Mouse (Mus musculus) midbrain, postnatal 0 days (tissue): ENCODE data around the gene Pbld1. TPM values are rescaled to one million over a fixed set of nuclear protein-coding genes. Genes with fewer than 3 reads are reported as not detected.

Experiments
- ATAC-seq: fragments of 200-750 bp; cut with Nextera tagmentation; 2 replicates; pipeline ENCODE4 v1.8.0; 2017; ENCODE audit warnings: moderate number of reproducible peaks, mild to moderate bottlenecking, moderate TSS enrichment, moderate library complexity; ENCODE audit not compliant: low FRiP score
- DNase-seq: peaks from one replicate; pipeline ENCODE4 v3.0.0-alpha.2; 2015; ENCODE audit warnings: low spot score
- H3K27ac ChIP-seq: fragments of 300-500 bp; sonication (generic); 2 replicates; pipeline ENCODE4 v1.5.1; 2014; ENCODE audit warnings: low read depth, mild to moderate bottlenecking, low read length, mixed read lengths
- H3K27me3 ChIP-seq: fragments of 300-500 bp; sonication (generic); 2 replicates; pipeline ENCODE4 v1.6.1; 2014; ENCODE audit warnings: low read length, control low read depth, mixed read lengths; ENCODE audit not compliant: insufficient read depth
- H3K36me3 ChIP-seq: fragments of 300-500 bp; sonication (generic); 2 replicates; pipeline ENCODE4 v1.6.1; 2014; ENCODE audit warnings: low read length, control low read depth, mixed read lengths; ENCODE audit not compliant: insufficient read depth
- H3K4me1 ChIP-seq: fragments of 300-500 bp; sonication (generic); 2 replicates; pipeline ENCODE4 v1.6.1; 2014; ENCODE audit warnings: mild to moderate bottlenecking, control low read depth, antibody characterized with exemption, low read length, mixed read lengths; ENCODE audit not compliant: insufficient read depth
- H3K4me2 ChIP-seq: fragments of 300-500 bp; sonication (generic); 2 replicates; pipeline ENCODE4 v1.6.1; 2014; ENCODE audit warnings: low read depth, mild to moderate bottlenecking, low read length, mixed read lengths; ENCODE audit not compliant: poor library complexity, severe bottlenecking
- H3K4me3 ChIP-seq: fragments of 300-500 bp; sonication (generic); 2 replicates; pipeline ENCODE4 v1.5.1; 2014; ENCODE audit warnings: low read depth, mild to moderate bottlenecking, low read length, moderate library complexity
- H3K9ac ChIP-seq: fragments of 300-500 bp; sonication (generic); replicated peaks from 2 replicates; pipeline ENCODE4 v1.6.1; 2014; ENCODE audit warnings: mild to moderate bottlenecking, low read length, moderate library complexity, mixed read lengths; ENCODE audit not compliant: poor library complexity, severe bottlenecking
- H3K9me3 ChIP-seq: fragments of 300-500 bp; sonication (generic); 2 replicates; pipeline ENCODE4 v1.6.1; 2016; ENCODE audit warnings: low read length, control low read depth
- CTCF ChIP-seq: IDR thresholded peaks from 2 replicates; pipeline ENCODE4 v1.5.1; 2016; ENCODE audit warnings: antibody characterized with exemption, mild to moderate bottlenecking
- WGBS: fragments of 180-500 bp; shearing (Covaris S2); extraction: QIAGEN DNeasy Blood & Tissue Kit; methylation state at CpG from one replicate; pipeline ENCODE4 v1.1.7; 2014; 5-methylcytosine and 5-hydroxymethylcytosine counted together
- polyA plus RNA-seq: library from polyadenylated mRNA; unstranded; fragments of >200 nt; fragmentation: Nextera tagmentation; extraction: Ambion mirVana; gene quantifications from 2 replicates; pipeline ENCODE4 v1.2.1, GENCODE M21; 2015
- total RNA-seq: library from RNA; depleted of rRNA; stranded (reverse); fragments of >200 nt; gene quantifications from 2 replicates; pipeline ENCODE4 v1.2.3, GENCODE M21; 2014

The Pbld1 gene
- total and polyA plus RNA-seq, 2 experiments from 2014 or later: 0.59 TPM; not detected in 1

DNA sequence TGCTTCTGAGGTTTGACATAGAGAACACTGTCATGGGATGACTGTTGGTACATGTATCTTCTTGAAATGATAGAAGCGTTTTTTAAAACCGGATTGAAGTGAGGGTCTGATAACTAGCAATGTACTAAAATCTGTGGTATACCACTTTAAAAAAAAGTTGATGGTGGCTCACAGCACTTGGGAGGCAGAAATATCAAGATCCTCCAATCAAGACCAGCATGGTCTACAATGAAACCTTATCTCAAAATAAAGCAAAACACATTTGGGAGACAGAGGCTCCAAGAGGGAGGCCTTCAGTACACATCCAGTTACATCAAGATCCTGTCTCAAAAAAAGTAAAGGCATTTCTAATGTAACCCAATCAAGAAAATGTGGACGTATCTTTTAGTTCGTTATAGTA is 38.3 kb upstream of the Pbld1 start:
- DNase-seq (no peak), ATAC-seq (no peak)
- Histone ChIP-seq H3K9me3 (no peaks in the 10 kb centered on the region), H3K4me2 (peak overlapping the region; percentile 46), H3K27ac (no peak overlapping the region), H3K4me3 (peak overlapping the region; percentile 97), H3K9ac (peak overlapping the region; percentile 48; the same call in 1 of the 2 replicates), H3K36me3 (peaks cover 4% of the 10 kb centered on the region; the same call in 1 of the 2 replicates), H3K27me3 (no peaks in the 10 kb centered on the region), H3K4me1 (no peaks in the 10 kb centered on the region; the same call in 1 of the 2 replicates)
- 24% methylated on average over 4 of the region's 4 CpGs for WGBS
- TF ChIP-seq CTCF: no peak

DNA sequence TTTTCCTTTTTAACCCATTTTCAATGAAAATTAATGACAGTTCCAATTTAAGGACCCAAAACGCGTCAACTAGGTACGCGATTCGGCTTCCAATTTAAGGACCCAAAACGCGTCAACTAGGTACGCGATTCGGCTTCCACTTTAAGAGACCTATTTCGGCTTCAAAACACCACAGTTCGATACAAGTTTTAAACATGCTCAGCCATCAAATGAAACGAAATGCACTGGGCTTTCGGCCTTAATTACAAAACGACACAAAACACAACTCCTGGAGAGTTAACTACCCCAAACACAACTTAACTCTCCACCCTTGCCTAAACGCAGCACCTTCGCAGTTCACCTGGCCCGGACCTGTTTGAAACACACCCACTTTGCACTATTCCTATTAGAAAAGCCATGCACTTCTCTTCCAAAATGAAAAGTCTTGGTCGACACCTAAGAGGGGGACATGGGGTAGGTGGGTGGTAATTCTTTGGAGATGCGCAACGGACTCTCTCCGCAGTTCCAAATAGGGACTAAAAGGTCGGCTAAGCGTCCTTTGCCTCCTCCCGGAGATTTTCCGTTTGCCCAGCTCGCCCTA is 37.3 kb upstream of the Pbld1 start:
- Histone ChIP-seq H3K4me1 (peaks cover 2% of the 10 kb centered on the region; the same call in 1 of the 2 replicates), H3K36me3 (no peaks in the 10 kb centered on the region), H3K9ac (peak overlapping the region; percentile 98), H3K27ac (peak overlapping the region; percentile 100), H3K27me3 (no peaks in the 10 kb centered on the region), H3K4me2 (peak overlapping the region; percentile 46), H3K4me3 (peak overlapping the region; percentile 97), H3K9me3 (no peaks in the 10 kb centered on the region)
- under 1% methylated on average over 27 of the region's 27 CpGs for WGBS
- ATAC-seq (no peak), DNase-seq (no peak)
- TF ChIP-seq CTCF: no peak

DNA sequence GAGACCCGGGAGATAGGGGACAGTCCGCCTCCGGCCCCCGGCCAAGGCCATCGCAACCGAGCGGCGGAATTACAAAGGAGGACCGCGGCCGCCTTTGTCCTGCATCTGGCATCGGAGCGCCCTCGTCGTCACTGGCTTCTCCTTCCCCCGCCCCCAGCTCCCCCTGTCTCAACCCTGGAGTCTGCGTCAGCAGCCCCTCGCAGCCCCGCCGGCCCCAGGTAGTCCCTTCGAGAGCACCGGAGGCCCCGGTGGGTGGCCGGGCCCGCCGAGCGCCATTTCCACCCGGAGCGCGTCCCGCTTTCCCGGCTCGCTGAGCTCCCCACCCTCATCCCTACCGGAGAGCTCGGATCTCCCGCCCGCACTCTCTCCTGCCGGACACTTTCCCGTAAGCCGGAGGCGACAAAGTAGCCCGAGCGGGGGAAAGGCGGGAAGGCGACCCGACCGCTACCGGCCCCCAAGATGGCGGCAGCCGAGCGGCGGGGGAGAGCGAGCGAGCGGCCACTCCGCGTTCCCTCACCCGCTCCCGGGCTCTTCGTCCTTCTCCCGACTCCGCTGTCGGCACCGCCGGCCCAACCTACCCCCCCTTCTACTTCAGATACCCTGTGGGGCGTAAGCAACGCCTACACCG is 36.7 kb upstream of the Pbld1 start:
- Histone ChIP-seq H3K9ac (peak overlapping the region; percentile 98), H3K27me3 (no peaks in the 10 kb centered on the region), H3K27ac (peak overlapping the region; percentile 100), H3K4me1 (peaks cover 4% of the 10 kb centered on the region; the same call in 1 of the 2 replicates), H3K9me3 (no peaks in the 10 kb centered on the region), H3K4me3 (peak overlapping the region; percentile 97), H3K36me3 (no peaks in the 10 kb centered on the region), H3K4me2 (peak overlapping the region; percentile 46)
- ATAC-seq (peak; percentile 33), DNase-seq (peak; percentile 70)
- TF ChIP-seq CTCF: no peak
- under 1% methylated on average over 51 of the region's 68 CpGs for WGBS

DNA sequence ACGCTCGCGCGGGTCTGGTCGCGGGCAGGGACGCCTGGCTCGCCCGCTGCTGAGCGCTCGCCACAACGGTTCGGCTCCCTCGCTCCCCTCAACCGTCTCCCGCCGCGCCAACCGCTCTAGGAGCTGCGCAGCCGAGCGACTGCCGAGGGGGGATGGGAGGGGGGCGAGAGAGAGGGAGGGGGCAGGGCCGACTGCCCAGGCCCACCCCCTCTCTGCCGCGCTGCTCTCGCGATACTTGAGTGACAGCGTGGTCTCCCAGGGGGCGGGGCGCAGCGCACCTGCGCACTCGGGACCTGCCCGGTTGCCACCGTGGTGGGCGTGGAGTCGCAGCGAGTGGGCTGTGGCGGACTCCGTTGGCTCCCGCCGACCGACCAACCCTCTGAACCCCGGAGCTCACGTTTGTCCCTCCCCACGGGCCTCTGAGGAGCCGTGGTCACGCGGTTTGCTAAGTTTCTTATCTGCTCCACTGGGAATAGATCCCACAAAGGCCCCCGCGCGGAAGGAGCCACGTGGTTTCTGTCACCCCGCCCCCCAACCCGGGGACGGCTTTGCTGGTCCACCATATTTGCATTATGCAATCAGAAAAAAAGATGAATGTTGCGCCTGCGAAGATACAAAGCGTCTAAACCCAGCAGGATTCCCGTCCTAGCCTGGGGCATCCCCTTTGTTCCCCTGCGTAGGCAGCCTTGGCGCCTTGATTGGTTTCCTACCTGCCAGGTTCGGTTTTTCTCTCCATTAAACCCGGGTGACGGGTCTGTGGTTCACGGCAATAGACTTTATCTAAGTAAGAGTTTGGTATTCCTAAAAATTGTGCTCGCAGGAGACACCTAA is 36.0 kb upstream of the Pbld1 start, which contains the start of the genes Hnrnph3 and Pbld2:
Gene Hnrnph3, minus strand, starts transcription at position 469 of the 831 bp plus-strand sequence.
Gene Pbld2, plus strand, starts transcription at position 567 of the 831 bp plus-strand sequence.
- Histone ChIP-seq H3K36me3 (no peaks in the 10 kb centered on the region), H3K9ac (peak within 1 kb of the TSS; percentile 98), H3K4me1 (peaks cover 4% of the 10 kb centered on the region; the same call in 1 of the 2 replicates), H3K4me2 (peak within 1 kb of the TSS; percentile 58), H3K27ac (peak within 1 kb of the TSS; percentile 100), H3K27me3 (no peaks in the 10 kb centered on the region), H3K9me3 (no peaks in the 10 kb centered on the region), H3K4me3 (peak within 1 kb of the TSS; percentile 97)
- DNase-seq (peak; percentile 98), ATAC-seq (peak; percentile 96)
- no peak for TF ChIP-seq CTCF
- 1% methylated on average over 53 of the region's 69 CpGs for WGBS

DNA sequence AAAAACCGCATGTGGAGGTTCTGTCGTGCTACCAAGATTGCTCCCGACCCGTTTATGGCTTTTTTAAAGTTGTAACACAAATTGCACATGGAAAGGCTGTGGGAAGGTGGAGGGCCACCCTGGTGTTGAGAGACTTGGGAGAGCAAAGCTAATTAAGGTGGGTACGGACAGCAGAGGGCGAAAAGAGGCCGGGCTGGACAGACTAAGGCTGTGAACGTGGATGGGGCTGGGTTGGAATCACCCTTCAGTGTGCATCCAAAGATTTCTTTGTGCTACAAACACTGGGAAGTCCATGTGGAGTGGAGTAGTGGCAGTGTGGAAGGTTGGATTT is 35.4 kb upstream of the Pbld1 start:
- Histone ChIP-seq H3K36me3 (no peaks in the 10 kb centered on the region), H3K4me3 (peak overlapping the region; percentile 97), H3K9ac (peak overlapping the region; percentile 48), H3K27ac (peak overlapping the region; percentile 100), H3K4me2 (peak overlapping the region; percentile 58), H3K4me1 (peaks cover 4% of the 10 kb centered on the region; the same call in 1 of the 2 replicates), H3K9me3 (no peaks in the 10 kb centered on the region), H3K27me3 (no peaks in the 10 kb centered on the region)
- TF ChIP-seq CTCF: peak; percentile 70
- WGBS: 0% methylated on average over 8 of the region's 8 CpGs
- ATAC-seq: peak; percentile 49
- DNase-seq: peak; percentile 81
